Mouse (Mus musculus) intestine, embryonic 14.5 days (tissue): Measurements from ENCODE around the gene Slc7a14. TPM values are rescaled to one million over a fixed set of nuclear protein-coding genes. Genes with fewer than 3 reads are reported as not detected.

Experiments used
- ATAC-seq: fragments of 200-750 bp; cut with Nextera tagmentation; replicated peaks from 2 replicates; pipeline ENCODE4 v1.8.0; 2017; ENCODE audit warnings: low read depth, moderate number of reproducible peaks, moderate TSS enrichment, moderate library complexity; ENCODE audit not compliant: low FRiP score, low TSS enrichment
- DNase-seq: peaks from one replicate; pipeline ENCODE4 v3.0.0-alpha.2; 2018; ENCODE audit warnings: low spot score
- H3K27ac ChIP-seq: fragments of 300-500 bp; sonication (generic); 2 replicates; pipeline ENCODE4 v1.5.1; 2014; ENCODE audit warnings: low read depth, mild to moderate bottlenecking, control low read depth
- H3K27me3 ChIP-seq: fragments of 300-500 bp; sonication (generic); replicated peaks from 2 replicates; pipeline ENCODE4 v1.6.1; 2014; ENCODE audit warnings: low read length, control low read depth; ENCODE audit not compliant: control insufficient read depth, insufficient read depth
- H3K36me3 ChIP-seq: fragments of 300-500 bp; sonication (generic); 2 replicates; pipeline ENCODE4 v1.6.1; 2014; ENCODE audit warnings: low read length, control low read depth; ENCODE audit not compliant: control insufficient read depth, insufficient read depth
- H3K4me1 ChIP-seq: fragments of 300-500 bp; sonication (generic); replicated peaks from 2 replicates; pipeline ENCODE4 v1.6.1; 2014; ENCODE audit warnings: low read length, control low read depth, mixed read lengths; ENCODE audit not compliant: control insufficient read depth, insufficient read depth
- H3K4me2 ChIP-seq: fragments of 300-500 bp; sonication (generic); 2 replicates; pipeline ENCODE4 v1.6.1; 2014; ENCODE audit warnings: low read length
- H3K4me3 ChIP-seq: fragments of 300-500 bp; sonication (generic); 2 replicates; pipeline ENCODE4 v1.5.1; 2014; ENCODE audit warnings: low read depth, low read length, control low read depth, mixed read lengths
- H3K9ac ChIP-seq: fragments of 300-500 bp; sonication (generic); 2 replicates; pipeline ENCODE4 v1.6.1; 2014; ENCODE audit warnings: mild to moderate bottlenecking, low read length
- H3K9me3 ChIP-seq: fragments of 300-500 bp; sonication (generic); 2 replicates; pipeline ENCODE4 v1.6.1; 2016; ENCODE audit warnings: low read length, control low read depth; ENCODE audit not compliant: control insufficient read depth
- WGBS: fragments of 180-500 bp; shearing (Covaris S2); extraction: QIAGEN DNeasy Blood & Tissue Kit; methylation state at CpG from one replicate; pipeline ENCODE4 v1.1.7; 2014; 5-methylcytosine and 5-hydroxymethylcytosine counted together
- polyA plus RNA-seq: library from polyadenylated mRNA; unstranded; fragments of >200 nt; fragmentation: Nextera tagmentation; extraction: Ambion mirVana; gene quantifications from 2 replicates; pipeline ENCODE4 v1.2.1, GENCODE M21; 2014

Gene Slc7a14
- polyA plus RNA-seq, 1 experiment from 2014 or later: 1.7 TPM

DNA sequence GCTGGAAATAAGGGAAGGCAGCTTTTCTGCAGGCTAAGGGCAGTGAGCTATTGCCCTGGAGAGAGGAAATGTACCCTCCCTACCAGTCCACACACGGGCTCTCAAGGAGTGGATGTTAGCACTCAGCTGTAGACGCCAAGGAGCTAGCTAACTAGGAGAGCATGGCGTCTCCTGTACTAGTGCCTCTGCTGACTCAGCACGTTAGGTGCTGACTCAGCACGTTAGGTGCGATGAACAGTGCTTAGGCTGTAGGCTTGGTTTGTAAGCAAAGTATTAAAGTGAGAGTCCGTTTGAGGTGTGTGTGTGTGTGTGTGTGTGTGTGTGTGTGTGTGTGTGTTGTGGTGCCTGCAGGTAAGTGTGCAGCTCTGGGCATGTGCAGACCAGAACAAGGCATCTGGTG, 119.8 kb downstream of the Slc7a14 start:
- WGBS: 93% methylated on average over 7 of the region's 7 CpGs
- H3K9ac ChIP-seq: no peak overlapping the region
- H3K4me2 ChIP-seq: no peak overlapping the region
- DNase-seq (no peak), ATAC-seq (no peak)
- H3K9me3 ChIP-seq: peaks cover 3% of the 10 kb centered on the region; the same call in 1 of the 2 replicates
- H3K36me3 ChIP-seq: no peaks in the 10 kb centered on the region
- H3K27ac ChIP-seq: no peak overlapping the region
- H3K4me1 ChIP-seq: no peaks in the 10 kb centered on the region
- no peaks in the 10 kb centered on the region for H3K27me3 ChIP-seq
- no peak overlapping the region for H3K4me3 ChIP-seq

DNA sequence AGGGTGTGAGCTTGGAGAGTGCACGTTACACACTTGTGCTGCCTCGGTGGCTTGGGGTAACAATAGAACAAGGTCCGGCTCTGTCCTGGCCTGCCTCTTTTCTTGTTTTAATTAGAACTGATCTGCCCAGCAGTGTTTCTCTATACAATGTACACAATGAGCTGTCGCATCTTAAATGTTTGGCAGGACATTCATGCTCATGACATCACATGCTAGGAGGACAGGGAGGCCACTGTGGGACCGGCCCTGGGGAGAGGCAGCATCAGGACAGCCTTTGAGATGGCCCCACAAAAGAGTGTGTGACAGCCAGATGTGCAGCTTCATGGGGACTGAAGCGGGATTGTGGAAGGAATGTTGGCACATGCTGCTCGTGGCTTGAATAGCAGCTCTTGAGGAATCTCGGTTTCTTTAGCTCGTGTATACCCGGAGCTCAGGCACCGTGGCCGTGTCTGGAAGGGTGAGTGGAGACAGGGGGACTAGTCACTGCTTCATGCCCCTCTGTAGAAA, 143.8 kb downstream of the Slc7a14 start:
- Histone ChIP-seq H3K36me3 (no peaks in the 10 kb centered on the region), H3K27ac (no peak overlapping the region)

DNA sequence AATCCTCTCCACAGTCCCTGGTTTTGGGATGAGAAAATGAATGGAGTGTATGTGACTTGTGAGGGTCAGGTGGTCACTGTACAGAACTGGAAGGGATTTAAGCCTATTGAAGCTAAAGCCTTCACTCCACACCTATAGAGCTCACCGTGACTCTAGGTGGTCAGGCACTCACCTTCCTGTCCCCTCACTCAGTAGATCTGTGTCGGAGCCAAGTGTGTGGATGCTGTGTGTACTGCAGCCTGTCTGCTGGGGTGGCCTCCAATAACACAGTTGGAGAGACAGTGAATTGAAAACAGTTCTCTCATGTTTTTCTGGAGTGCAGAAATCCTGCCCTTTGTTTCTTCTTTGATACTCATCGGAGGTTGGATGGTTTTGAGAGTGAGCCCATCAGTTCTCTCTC, 144.4 kb downstream of the Slc7a14 start:
- ATAC-seq (no peak), DNase-seq (no peak)
- H3K27ac ChIP-seq: no peak overlapping the region
- H3K4me2 ChIP-seq: no peak overlapping the region
- no peaks in the 10 kb centered on the region for H3K27me3 ChIP-seq
- no peak overlapping the region for H3K9ac ChIP-seq
- no peaks in the 10 kb centered on the region for H3K4me1 ChIP-seq
- H3K4me3 ChIP-seq: no peak overlapping the region
- no peaks in the 10 kb centered on the region for H3K9me3 ChIP-seq
- WGBS: 80% methylated on average over 3 of the region's 3 CpGs
- H3K36me3 ChIP-seq: no peaks in the 10 kb centered on the region

More for the DNA sequence above, 143.8 kb downstream of the Slc7a14 start:
- WGBS: 64% methylated on average over 12 of the region's 12 CpGs
- Histone ChIP-seq H3K4me1 (no peaks in the 10 kb centered on the region), H3K9me3 (no peaks in the 10 kb centered on the region), H3K27me3 (no peaks in the 10 kb centered on the region), H3K4me2 (no peak overlapping the region), H3K4me3 (no peak overlapping the region), H3K9ac (no peak overlapping the region)
- ATAC-seq (no peak), DNase-seq (no peak)

GRCm38 (mm10) chr3:31162860-31163259, 147.3 kb downstream of the Slc7a14 start:
- Histone ChIP-seq H3K4me3 (no peak overlapping the region), H3K27me3 (no peaks in the 10 kb centered on the region), H3K4me2 (no peak overlapping the region), H3K36me3 (no peaks in the 10 kb centered on the region), H3K9me3 (no peaks in the 10 kb centered on the region), H3K4me1 (no peaks in the 10 kb centered on the region), H3K27ac (no peak overlapping the region), H3K9ac (no peak overlapping the region)
- WGBS: 94% methylated on average over 14 of the region's 14 CpGs
- DNase-seq: no peak
- no peak for ATAC-seq

GRCm38 (mm10) chr3:31161336-31161735, 148.8 kb downstream of the Slc7a14 start:
- no peak overlapping the region for H3K27ac ChIP-seq
- no peaks in the 10 kb centered on the region for H3K36me3 ChIP-seq
- H3K27me3 ChIP-seq: no peaks in the 10 kb centered on the region
- no peak overlapping the region for H3K4me2 ChIP-seq
- ATAC-seq (no peak), DNase-seq (no peak)
- no peaks in the 10 kb centered on the region for H3K4me1 ChIP-seq
- no peak overlapping the region for H3K4me3 ChIP-seq
- WGBS: 55% methylated on average over 6 of the region's 6 CpGs
- no peak overlapping the region for H3K9ac ChIP-seq
- no peaks in the 10 kb centered on the region for H3K9me3 ChIP-seq

DNA sequence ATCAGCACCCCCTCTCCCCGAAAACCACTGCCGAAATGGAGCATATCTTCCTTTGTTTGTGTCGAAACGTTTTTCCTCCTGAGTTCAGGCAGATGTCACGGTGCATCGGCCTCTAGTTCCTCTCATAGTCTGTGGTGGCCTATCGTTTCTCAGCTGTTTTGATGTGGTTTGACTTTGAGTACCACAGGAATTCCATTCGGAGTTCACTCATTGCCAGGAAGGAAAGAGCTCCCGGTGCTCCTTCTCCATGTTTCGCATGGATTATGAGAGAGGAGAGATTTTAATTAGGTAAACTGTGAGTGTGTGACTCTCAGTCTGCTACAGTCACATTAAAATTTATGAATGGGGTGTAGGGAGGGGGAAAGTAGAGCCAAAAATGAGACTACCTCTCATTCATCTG, 150.1 kb downstream of the Slc7a14 start:
- no peaks in the 10 kb centered on the region for H3K27me3 ChIP-seq
- DNase-seq: no peak
- 87% methylated on average over 10 of the region's 10 CpGs for WGBS
- H3K9ac ChIP-seq: no peak overlapping the region
- no peaks in the 10 kb centered on the region for H3K4me1 ChIP-seq
- no peak overlapping the region for H3K4me2 ChIP-seq
- H3K9me3 ChIP-seq: no peaks in the 10 kb centered on the region
- no peaks in the 10 kb centered on the region for H3K36me3 ChIP-seq
- H3K4me3 ChIP-seq: no peak overlapping the region
- no peak for ATAC-seq
- no peak overlapping the region for H3K27ac ChIP-seq

DNA sequence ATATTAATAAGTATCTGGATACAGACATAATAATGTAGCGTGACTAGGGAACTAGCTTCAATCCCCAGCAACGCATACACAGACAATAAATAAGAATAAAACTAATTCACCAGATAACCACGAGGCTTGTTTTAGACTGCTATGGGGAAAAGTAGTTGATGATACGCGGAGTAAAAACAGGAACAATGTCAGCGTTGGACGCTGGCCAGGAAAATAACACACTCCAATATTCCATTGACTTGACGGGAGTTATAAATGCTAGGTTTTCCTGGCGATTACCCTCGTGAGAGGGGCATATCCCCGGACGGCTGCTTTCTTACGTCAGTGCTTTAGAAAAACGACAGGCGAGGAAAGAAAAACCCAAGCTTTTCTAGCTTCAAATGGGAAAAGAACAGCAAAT, 152.4 kb downstream of the Slc7a14 start:
- no peak overlapping the region for H3K27ac ChIP-seq
- no peak overlapping the region for H3K9ac ChIP-seq
- H3K36me3 ChIP-seq: no peaks in the 10 kb centered on the region
- no peak overlapping the region for H3K4me3 ChIP-seq
- ATAC-seq (no peak), DNase-seq (no peak)
- H3K9me3 ChIP-seq: no peaks in the 10 kb centered on the region
- WGBS: 49% methylated on average over 15 of the region's 15 CpGs
- no peaks in the 10 kb centered on the region for H3K4me1 ChIP-seq
- H3K4me2 ChIP-seq: no peak overlapping the region
- no peaks in the 10 kb centered on the region for H3K27me3 ChIP-seq

GRCm38 (mm10) chr3:31156126-31156525, 154.1 kb downstream of the Slc7a14 start:
- DNase-seq: no peak
- no peaks in the 10 kb centered on the region for H3K9me3 ChIP-seq
- H3K4me3 ChIP-seq: no peak overlapping the region
- H3K4me1 ChIP-seq: peaks cover 5% of the 10 kb centered on the region; the same call in 1 of the 2 replicates
- no peak for ATAC-seq
- H3K9ac ChIP-seq: no peak overlapping the region
- H3K27me3 ChIP-seq: no peaks in the 10 kb centered on the region
- H3K36me3 ChIP-seq: no peaks in the 10 kb centered on the region
- no peak overlapping the region for H3K27ac ChIP-seq
- H3K4me2 ChIP-seq: no peak overlapping the region
- WGBS: 67% methylated on average over 3 of the region's 3 CpGs
